ENCODE assay signal across 9 mouse cellular contexts in the genomic region with DNA sequence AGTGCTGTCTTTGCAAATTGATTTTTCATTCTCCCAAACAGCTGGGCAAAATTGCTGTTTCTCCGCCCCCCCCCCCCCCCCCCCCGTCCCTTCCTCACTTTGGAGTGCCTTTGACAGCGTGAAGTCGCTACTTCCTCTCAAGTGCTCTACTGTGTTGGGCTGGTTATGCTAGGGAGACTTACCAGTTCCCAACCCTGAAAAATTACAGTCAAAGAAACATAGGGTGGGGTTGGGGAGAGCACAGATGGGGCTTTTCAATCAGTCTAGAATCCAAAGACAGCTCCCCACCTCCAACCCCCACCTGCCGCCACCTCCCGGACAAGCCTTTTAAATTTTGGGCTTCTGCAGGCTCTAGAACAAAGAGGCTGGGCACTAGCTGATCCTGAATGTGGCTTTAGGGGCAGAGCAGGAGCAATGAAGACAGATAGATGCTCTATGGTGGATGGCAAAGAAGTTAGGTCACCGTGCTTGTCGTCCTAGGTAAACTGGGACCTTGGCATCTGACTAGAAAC. TPM values are rescaled to one million over a fixed set of nuclear protein-coding genes. Genes with fewer than 3 reads are reported as not detected.
A peak's percentile ranks its signal among the peaks of the same experiment; 100 is the strongest.
DNase-seq lines count a peak whose midpoint lies in the region; ATAC-seq and TF ChIP-seq lines count a peak whose summit lies in the region.
"Had no signal": no experiment of that assay in that cellular context is flagged by ENCODE, and none has a peak within 500 bp of the region (broad histone marks: within the 10 kb centered on the region; RNA-seq: fewer than 3 reads in every experiment).

No protein-coding gene starts in this region.

- 6% methylated on average over 8 of the region's 8 CpGs for WGBS in heart, embryonic 14.5 days
- 4% methylated on average over 7 of the region's 8 CpGs for WGBS in embryonic facial prominence, embryonic 12.5 days
- WGBS in intestine, postnatal 0 days, result 8% methylated on average over 8 of the region's 8 CpGs

- H3K4me1 ChIP-seq in heart, embryonic 14.5 days (ENCODE audit: control insufficient read depth in 2 of 2, insufficient read depth in 2 of 2, low read length in 2 of 2), result peaks cover 2 to 10% of the 10 kb centered on the region in 2 experiments; a peak in 3 of 4 replicates
- H3K4me1 ChIP-seq in MEL (ENCODE audit: control insufficient read depth in 1 of 2, insufficient read depth in 2 of 2, low read length in 2 of 2), result peaks cover 5 to 7% of the 10 kb centered on the region in 2 experiments; a peak in 3 of 4 replicates
- peaks cover 21% of the 10 kb centered on the region for H3K4me1 ChIP-seq in embryonic facial prominence, embryonic 12.5 days
- peaks cover 6% of the 10 kb centered on the region; the same call in 1 of the 2 replicates for H3K4me1 ChIP-seq in intestine, postnatal 0 days (replicated peaks; ENCODE audit: control insufficient read depth, insufficient read depth, low read length)

- 0 out of 2 replicates have a peak, but pooled peaks cover 5% of the 10 kb centered on the region for H3K27me3 ChIP-seq in heart, embryonic 14.5 days (ENCODE audit: control insufficient read depth, insufficient read depth, low read length)
- H3K27me3 ChIP-seq in MEL (ENCODE audit: control insufficient read depth in 1 of 2, insufficient read depth in 2 of 2, low read length in 2 of 2), result no peaks in the 10 kb centered on the region
- peaks cover 2% of the 10 kb centered on the region; the same call in 1 of the 2 replicates for H3K27me3 ChIP-seq in embryonic facial prominence, embryonic 12.5 days
- H3K27me3 ChIP-seq in intestine, postnatal 0 days (replicated peaks; ENCODE audit: control insufficient read depth, insufficient read depth, low read length), result no peaks in the 10 kb centered on the region
- H3K27me3 ChIP-seq: Patski had no signal

- ATAC-seq in heart, embryonic 14.5 days (ENCODE audit: insufficient number of reproducible peaks, insufficient read depth, low FRiP score, low read depth), result no peak
- 0 out of 2 replicates have a peak, but pooled peaks have one; percentile 38 for ATAC-seq in embryonic facial prominence, embryonic 12.5 days (ENCODE audit: insufficient number of reproducible peaks, insufficient read depth, low FRiP score, low TSS enrichment)
- no peak for ATAC-seq in intestine, postnatal 0 days

- no peaks in the 10 kb centered on the region for H3K9me3 ChIP-seq in heart, embryonic 14.5 days (ENCODE audit: control insufficient read depth, low read length)
- H3K9me3 ChIP-seq in MEL (replicated peaks; ENCODE audit: insufficient read depth, low read length), result no peaks in the 10 kb centered on the region
- no peaks in the 10 kb centered on the region for H3K9me3 ChIP-seq in embryonic facial prominence, embryonic 12.5 days
- H3K9me3 ChIP-seq in intestine, postnatal 0 days (ENCODE audit: control insufficient read depth), result no peaks in the 10 kb centered on the region

- no peak overlapping the region for H3K27ac ChIP-seq in heart, embryonic 14.5 days (replicated peaks in 1 of 2; ENCODE audit: control insufficient read depth in 1 of 2, insufficient read depth in 1 of 2, low read depth in 2 of 2, low read length in 2 of 2)
- peak overlapping the region; percentile 67 for H3K27ac ChIP-seq in MEL (ENCODE audit: control insufficient read depth, low read depth, low read length)
- 0 out of 2 replicates have a peak overlapping the region, but pooled peaks have one; percentile 41 for H3K27ac ChIP-seq in embryonic facial prominence, embryonic 12.5 days
- peak overlapping the region; percentile 80 for H3K27ac ChIP-seq in intestine, postnatal 0 days (ENCODE audit: low read depth, low read length)

- no peak for TF ChIP-seq EP300 in MEL (IDR thresholded peaks at IDR 0.05; ENCODE audit: low read depth in 1 of 2, low read length in 2 of 2)

- intact Hi-C loops in left cerebral cortex, postnatal 4 days (cut with DNase I), result loop anchor here (2.0 kb wide), 1 partner anchor 43 kb away; no protein-coding TSS in a partner anchor

- peak overlapping the region; percentile 85 for H3K9ac ChIP-seq in heart, embryonic 14.5 days (ENCODE audit: low read length)
- peak overlapping the region; percentile 91 for H3K9ac ChIP-seq in MEL (ENCODE audit: control insufficient read depth, low read depth, low read length, poor library complexity, severe bottlenecking)
- peak overlapping the region; percentile 76 for H3K9ac ChIP-seq in embryonic facial prominence, embryonic 12.5 days
- H3K9ac ChIP-seq in intestine, postnatal 0 days (ENCODE audit: low read depth, low read length), result peak overlapping the region; percentile 66

- H3K36me3 ChIP-seq in heart, embryonic 14.5 days (ENCODE audit: control insufficient read depth, insufficient read depth, low read length), result no peaks in the 10 kb centered on the region
- peaks cover 0 to 7% of the 10 kb centered on the region in 2 experiments; a peak in 2 of 4 replicates for H3K36me3 ChIP-seq in MEL (ENCODE audit: control insufficient read depth in 1 of 2, insufficient read depth in 2 of 2, low read length in 2 of 2)
- H3K36me3 ChIP-seq in embryonic facial prominence, embryonic 12.5 days, result no peaks in the 10 kb centered on the region
- H3K36me3 ChIP-seq in intestine, postnatal 0 days (ENCODE audit: control insufficient read depth, insufficient read depth), result no peaks in the 10 kb centered on the region

- no peak for TF ChIP-seq POLR2A in MEL (IDR thresholded peaks at IDR 0.05; ENCODE audit: control insufficient read depth in 1 of 2, insufficient read depth in 1 of 2, low read depth in 1 of 2, low read length in 2 of 2, poor library complexity in 1 of 2)

- H3K4me2 ChIP-seq in heart, embryonic 14.5 days (ENCODE audit: low read length), result peak overlapping the region; percentile 99
- H3K4me2 ChIP-seq in embryonic facial prominence, embryonic 12.5 days (replicated peaks), result peak overlapping the region; percentile 93
- H3K4me2 ChIP-seq in intestine, postnatal 0 days (replicated peaks; ENCODE audit: low read depth), result peak overlapping the region; percentile 97

- peak overlapping the region; percentile 50 to 64 for H3K4me3 ChIP-seq in heart, embryonic 14.5 days (ENCODE audit: control insufficient read depth in 1 of 2, insufficient read depth in 1 of 2, low read depth in 1 of 2, low read length in 2 of 2)
- H3K4me3 ChIP-seq in MEL (ENCODE audit: control insufficient read depth in 1 of 2, insufficient read depth in 1 of 2, low read depth in 2 of 2, low read length in 2 of 2), result peak overlapping the region; percentile 97 to 98
- H3K4me3 ChIP-seq in embryonic facial prominence, embryonic 12.5 days, result peak overlapping the region; percentile 69
- H3K4me3 ChIP-seq in intestine, postnatal 0 days (ENCODE audit: low read depth, low read length), result peak overlapping the region; percentile 63

- peaks cover 1% of the 10 kb centered on the region; the same call in 1 of the 2 replicates for H3K79me2 ChIP-seq in MEL (ENCODE audit: control insufficient read depth, insufficient read depth, low read length, poor library complexity)

- DNase-seq in heart, postnatal 4 days, result no peak
- no peak for DNase-seq in MEL (ENCODE audit: low read depth, low spot score)
- DNase-seq in neural tube, embryonic 10.5 days (ENCODE audit: extremely low spot score, low spot score), result peak; percentile 45
- no peak for DNase-seq in gastrocnemius, postnatal 4 days (ENCODE audit: low spot score in 2 of 2)
- DNase-seq in left cerebral cortex, postnatal 4 days, result no peak

- no peak for TF ChIP-seq RAD21 in MEL (IDR thresholded peaks at IDR 0.05; ENCODE audit: low read depth, low read length)

- TF ChIP-seq CTCF in MEL (IDR thresholded peaks at IDR 0.05 in 2 of 3, conservative IDR thresholded peaks at IDR 0.05 in 1 of 3; ENCODE audit: control insufficient read depth in 1 of 3, insufficient read depth in 1 of 3, low read depth in 2 of 3, low read length in 3 of 3, poor library complexity in 1 of 3, severe bottlenecking in 1 of 3), result no peak
- no peak for TF ChIP-seq CTCF in intestine, postnatal 0 days (IDR thresholded peaks at IDR 0.05; ENCODE audit: low read depth)

TF ChIP-seq in MEL, 35 proteins besides CTCF, POLR2A, EP300 and RAD21:
- no peak for TF ChIP-seq ZMIZ1 (IDR thresholded peaks at IDR 0.05; ENCODE audit: low read depth, low read length)
- TF ChIP-seq E2F4 (IDR thresholded peaks at IDR 0.05; ENCODE audit: borderline replicate concordance, low read depth, low read length), result no peak
- TF ChIP-seq SMC3 (IDR thresholded peaks at IDR 0.05; ENCODE audit: low read depth, low read length), result no peak
- TF ChIP-seq CHD1 (IDR thresholded peaks at IDR 0.05; ENCODE audit: low read depth, low read length), result no peak
- TF ChIP-seq HCFC1 (IDR thresholded peaks at IDR 0.05; ENCODE audit: low read depth, low read length), result no peak
- TF ChIP-seq NELFE (IDR thresholded peaks at IDR 0.05; ENCODE audit: low read depth, low read length), result no peak
- TF ChIP-seq NRF1 (IDR thresholded peaks at IDR 0.05; ENCODE audit: insufficient read depth, low read depth, low read length, poor library complexity, severe bottlenecking), result no peak
- no peak for TF ChIP-seq ETS1 (IDR thresholded peaks at IDR 0.05; ENCODE audit: low read depth, low read length)
- no peak for TF ChIP-seq MYC (IDR thresholded peaks at IDR 0.05; ENCODE audit: low read depth, low read length)
- no peak for TF ChIP-seq POLR2AphosphoS2 (IDR thresholded peaks at IDR 0.05; ENCODE audit: low read length)
- no peak for TF ChIP-seq MAFK (IDR thresholded peaks at IDR 0.05; ENCODE audit: borderline replicate concordance, low read depth, low read length)
- TF ChIP-seq TCF12 (IDR thresholded peaks at IDR 0.05; ENCODE audit: low read depth, low read length), result no peak

RNA-seq across cellular contexts. Expression of a gene that starts 46.6 kb away (rescaled TPM):
- polyA plus RNA-seq in heart, embryonic 14.5 days (2014; fragmentation: Nextera tagmentation; extraction: Ambion mirVana), result 8.5 and 9.3 TPM in 2 replicates
- total RNA-seq in heart, postnatal 4 days (2021), result 10 to 100 TPM in 1 of 2 experiments, 1 to 10 TPM in 1; 8.9 to 10.1 TPM
- total RNA-seq in MEL (2012; rRNA removed), result 1.7 and 2.8 TPM in 2 replicates
- 1 to 10 TPM in 1 of 2 experiments, not detected in 1; 4.4 TPM for polyA plus RNA-seq in MEL (2012; ENCODE audit: insufficient read depth in 1 of 2, insufficient read length in 2 of 2, low read depth in 1 of 2, low replicate concordance in 2 of 2, missing spikeins in 1 of 2)
- polyA plus RNA-seq in embryonic facial prominence, embryonic 12.5 days (2016; fragmentation: Nextera tagmentation; extraction: Ambion mirVana), result 38.2 and 39.2 TPM in 2 replicates
- 21.2 and 22.5 TPM in 2 replicates for polyA plus RNA-seq in intestine, postnatal 0 days (2015; fragmentation: Nextera tagmentation; extraction: Ambion mirVana)
- 10 to 100 TPM; 14.7 to 15.8 TPM for total RNA-seq in gastrocnemius, postnatal 4 days (2021)
- total RNA-seq in left cerebral cortex, postnatal 4 days (2021), result 100 to 1,000 TPM; 331 to 352 TPM

Comparison
In these comparisons a context has a peak if more than half of its experiments do, and no peak if none do; other contexts are left out.
1. H3K27ac ChIP-seq: peak in MEL (single experiment), embryonic facial prominence, embryonic 12.5 days (single experiment) and intestine, postnatal 0 days (single experiment); none in heart, embryonic 14.5 days (0 of 2).
2. RNA of a gene that starts 46.6 kb away (total RNA-seq): 331 to 352 TPM in left cerebral cortex, postnatal 4 days; 14.7 to 15.8 TPM in gastrocnemius, postnatal 4 days, 8.9 to 10.1 TPM in heart, postnatal 4 days and 1.7 to 2.8 TPM in MEL; every median in the first group is over 10 times any median in the second.
3. Peak in every context shown above with its lines, with median percentiles within 50 percentile points of each other: H3K4me2 ChIP-seq, H3K4me3 ChIP-seq and H3K9ac ChIP-seq.